Mouse (Mus musculus): Measurements from ENCODE around the gene Gorasp2.

GRCm38 (mm10) chr2:70667016-70667415 is 5.6 kb downstream of the Gorasp2 start:
- TF ChIP-seq GATA1 (IDR thresholded peaks at IDR 0.05; ENCODE audit: borderline replicate concordance, low read length) (no peak), FLI1 (IDR thresholded peaks at IDR 0.05; ENCODE audit: low read length) (no peak)
